Mouse (Mus musculus) liver, embryonic 15.5 days (tissue): ENCODE measurements at regions not wholly inside any gene's neighbourhood (a gene's known extent, or its start where the extent isn't known, plus 50 kb on each side); places are given as distances from the start of the nearest gene placed in this dataset.

Experiments
- ATAC-seq: fragments of 200-750 bp; cut with Nextera tagmentation; 2 replicates; pipeline ENCODE4 v1.8.0; 2017; ENCODE audit warnings: moderate number of reproducible peaks, mild to moderate bottlenecking, moderate library complexity; ENCODE audit not compliant: insufficient read depth
- H3K27ac ChIP-seq: fragments of 300-500 bp; sonication (generic); replicated peaks from 2 replicates; pipeline ENCODE4 v1.5.1; 2015; ENCODE audit warnings: mild to moderate bottlenecking, inconsistent platforms
- H3K27me3 ChIP-seq: fragments of 300-500 bp; sonication (generic); 2 replicates; pipeline ENCODE4 v1.6.1; 2015; ENCODE audit warnings: mild to moderate bottlenecking, inconsistent platforms
- H3K36me3 ChIP-seq: fragments of 300-500 bp; sonication (generic); replicated peaks from 2 replicates; pipeline ENCODE4 v1.6.1; 2015; ENCODE audit warnings: moderate library complexity, mild to moderate bottlenecking, inconsistent platforms
- H3K4me1 ChIP-seq: fragments of 300-500 bp; sonication (generic); replicated peaks from 2 replicates; pipeline ENCODE4 v1.6.1; 2015; ENCODE audit warnings: inconsistent platforms
- H3K4me2 ChIP-seq: fragments of 300-500 bp; sonication (generic); 2 replicates; pipeline ENCODE4 v1.6.1; 2015; ENCODE audit warnings: moderate library complexity, mild to moderate bottlenecking, inconsistent platforms
- H3K4me3 ChIP-seq: fragments of 300-500 bp; sonication (generic); replicated peaks from 2 replicates; pipeline ENCODE4 v1.5.1; 2015; ENCODE audit warnings: mild to moderate bottlenecking, inconsistent platforms
- H3K9ac ChIP-seq: fragments of 300-500 bp; sonication (generic); 2 replicates; pipeline ENCODE4 v1.6.1; 2015; ENCODE audit warnings: moderate library complexity, mild to moderate bottlenecking, inconsistent platforms
- H3K9me3 ChIP-seq: fragments of 300-500 bp; sonication (generic); replicated peaks from 2 replicates; pipeline ENCODE4 v1.6.1; 2016; ENCODE audit warnings: inconsistent platforms
- WGBS: fragments of 180-500 bp; shearing (Covaris S2); methylation state at CpG from one replicate; pipeline ENCODE4 v1.1.7; 2015; ENCODE audit warnings: mixed read lengths; ENCODE audit not compliant: insufficient replicate concordance; 5-methylcytosine and 5-hydroxymethylcytosine counted together

- H3K27ac ChIP-seq: no peak overlapping the region
- no peaks in the 10 kb centered on the region for H3K9me3 ChIP-seq
- 79% methylated on average over 22 of the region's 22 CpGs for WGBS
These were observed 188.7 kb downstream of the Ifng start for GRCm38 (mm10) chr10:118629360-118630040.

DNA sequence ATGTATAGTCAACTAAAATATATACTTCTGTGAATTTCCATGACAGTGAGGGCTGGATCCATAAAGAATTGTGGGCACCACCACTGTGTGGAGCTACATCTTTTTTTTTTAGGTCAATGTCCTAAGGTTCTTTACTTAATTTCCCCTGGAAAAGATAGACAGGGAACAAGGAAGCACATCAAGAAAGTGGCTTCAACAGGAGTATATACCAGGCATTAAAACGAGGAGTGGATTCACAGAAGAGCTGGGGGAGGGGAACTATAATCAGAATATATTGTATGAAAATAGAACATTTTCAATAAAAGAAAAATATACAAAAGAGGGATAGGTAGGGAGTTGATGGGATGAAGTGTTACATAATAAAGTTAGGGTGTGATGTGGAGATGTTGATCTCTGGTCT is 190.9 kb downstream of the Ifng start:
- Histone ChIP-seq H3K27ac (no peak overlapping the region), H3K4me3 (no peak overlapping the region), H3K9me3 (no peaks in the 10 kb centered on the region), H3K9ac (no peak overlapping the region), H3K36me3 (no peaks in the 10 kb centered on the region), H3K4me2 (no peak overlapping the region), H3K27me3 (no peaks in the 10 kb centered on the region), H3K4me1 (peaks cover 19% of the 10 kb centered on the region)
- no peak for ATAC-seq
- 60% methylated on average over 1 of the region's 1 CpGs for WGBS

More at GRCm38 (mm10) chr10:118629360-118630040, 188.7 kb downstream of the Ifng start:
- no peak overlapping the region for H3K9ac ChIP-seq
- no peak overlapping the region for H3K4me3 ChIP-seq
- H3K27me3 ChIP-seq: no peaks in the 10 kb centered on the region
- H3K4me2 ChIP-seq: no peak overlapping the region
- no peaks in the 10 kb centered on the region for H3K36me3 ChIP-seq
- ATAC-seq: no peak
- H3K4me1 ChIP-seq: peaks cover 19% of the 10 kb centered on the region

DNA sequence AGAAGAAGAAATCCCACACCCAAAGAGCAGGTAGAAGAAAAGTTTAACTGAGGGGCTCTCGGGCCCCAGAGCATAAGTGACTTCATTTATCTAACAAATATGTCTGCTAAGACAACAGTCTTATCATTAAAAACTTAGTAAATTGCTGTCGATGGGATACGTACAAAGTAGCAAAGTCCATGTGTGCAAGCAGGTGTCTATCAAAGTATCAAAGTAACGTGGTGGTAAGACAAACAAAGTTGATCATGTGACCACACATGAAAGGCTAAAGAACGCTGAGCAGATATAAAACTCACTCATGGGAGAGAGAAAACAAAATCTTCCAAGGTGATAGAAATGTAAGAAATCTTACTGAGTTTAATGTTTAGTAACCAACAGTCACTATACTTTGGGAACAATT is 191.3 kb downstream of the Ifng start:
- no peak overlapping the region for H3K9ac ChIP-seq
- no peak for ATAC-seq
- H3K4me2 ChIP-seq: no peak overlapping the region
- 19% methylated on average over 5 of the region's 5 CpGs for WGBS
- no peaks in the 10 kb centered on the region for H3K27me3 ChIP-seq
- no peaks in the 10 kb centered on the region for H3K9me3 ChIP-seq
- no peak overlapping the region for H3K27ac ChIP-seq
- H3K36me3 ChIP-seq: no peaks in the 10 kb centered on the region
- no peak overlapping the region for H3K4me3 ChIP-seq
- H3K4me1 ChIP-seq: peaks cover 19% of the 10 kb centered on the region

DNA sequence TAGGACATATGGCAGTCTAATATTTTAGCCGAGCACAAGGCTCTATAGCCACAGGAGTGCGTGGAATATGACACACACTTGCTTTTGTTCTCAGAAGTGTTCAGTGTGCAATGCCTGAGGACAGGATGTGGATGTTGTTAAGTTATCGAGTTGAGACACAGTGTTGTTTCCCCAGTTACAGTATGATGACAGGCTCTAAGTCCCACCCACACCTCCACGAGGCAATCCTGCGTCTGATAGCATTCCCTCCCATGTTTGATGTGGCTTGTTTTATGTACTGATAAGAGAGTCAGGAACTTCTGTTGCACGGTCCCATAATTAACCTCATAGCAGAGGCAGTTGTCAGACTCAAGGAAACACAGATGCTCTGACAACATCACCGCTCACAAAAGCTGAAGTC is 192.6 kb downstream of the Ifng start:
- 12% methylated on average over 7 of the region's 7 CpGs for WGBS
- peak; percentile 98 for ATAC-seq
- H3K4me2 ChIP-seq: peak overlapping the region; percentile 39

DNA sequence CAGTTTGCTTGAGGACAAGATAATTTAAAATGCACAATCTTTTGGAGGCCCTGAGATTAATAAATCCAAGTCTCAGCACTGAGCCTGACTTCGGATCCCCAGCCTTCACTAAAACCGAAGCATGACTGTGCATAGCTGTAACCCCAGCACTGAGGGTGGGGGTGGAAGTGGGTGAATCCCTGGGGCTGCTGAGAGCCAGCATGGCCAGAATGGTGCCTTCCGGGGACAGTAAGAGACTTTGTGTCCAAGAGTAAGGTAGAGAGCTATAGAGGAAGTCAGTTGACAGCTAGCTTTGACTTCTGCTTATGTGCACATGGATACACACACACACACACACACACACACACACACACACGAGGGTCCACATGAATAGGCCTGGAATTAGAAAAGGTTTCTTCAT is 198.3 kb downstream of the Ifng start:
- Histone ChIP-seq H3K27me3 (no peaks in the 10 kb centered on the region), H3K4me3 (no peak overlapping the region), H3K4me2 (no peak overlapping the region), H3K36me3 (no peaks in the 10 kb centered on the region), H3K4me1 (peaks cover 20% of the 10 kb centered on the region), H3K27ac (no peak overlapping the region), H3K9me3 (no peaks in the 10 kb centered on the region), H3K9ac (no peak overlapping the region)
- no peak for ATAC-seq
- WGBS: 39% methylated on average over 4 of the region's 4 CpGs

More for the DNA sequence above, 192.6 kb downstream of the Ifng start:
- H3K36me3 ChIP-seq: no peaks in the 10 kb centered on the region
- peak overlapping the region; percentile 72 for H3K27ac ChIP-seq
- no peaks in the 10 kb centered on the region for H3K9me3 ChIP-seq
- peaks cover 19% of the 10 kb centered on the region for H3K4me1 ChIP-seq
- no peak overlapping the region for H3K4me3 ChIP-seq
- no peaks in the 10 kb centered on the region for H3K27me3 ChIP-seq
- H3K9ac ChIP-seq: no peak overlapping the region

GRCm38 (mm10) chr10:118640121-118640809 is 199.4 kb downstream of the Ifng start:
- Histone ChIP-seq H3K36me3 (no peaks in the 10 kb centered on the region), H3K9me3 (no peaks in the 10 kb centered on the region), H3K27me3 (no peaks in the 10 kb centered on the region), H3K4me2 (no peak overlapping the region), H3K4me3 (no peak overlapping the region), H3K9ac (no peak overlapping the region), H3K27ac (no peak overlapping the region), H3K4me1 (peaks cover 17% of the 10 kb centered on the region)
- WGBS: 58% methylated on average over 7 of the region's 7 CpGs
- ATAC-seq: no peak

DNA sequence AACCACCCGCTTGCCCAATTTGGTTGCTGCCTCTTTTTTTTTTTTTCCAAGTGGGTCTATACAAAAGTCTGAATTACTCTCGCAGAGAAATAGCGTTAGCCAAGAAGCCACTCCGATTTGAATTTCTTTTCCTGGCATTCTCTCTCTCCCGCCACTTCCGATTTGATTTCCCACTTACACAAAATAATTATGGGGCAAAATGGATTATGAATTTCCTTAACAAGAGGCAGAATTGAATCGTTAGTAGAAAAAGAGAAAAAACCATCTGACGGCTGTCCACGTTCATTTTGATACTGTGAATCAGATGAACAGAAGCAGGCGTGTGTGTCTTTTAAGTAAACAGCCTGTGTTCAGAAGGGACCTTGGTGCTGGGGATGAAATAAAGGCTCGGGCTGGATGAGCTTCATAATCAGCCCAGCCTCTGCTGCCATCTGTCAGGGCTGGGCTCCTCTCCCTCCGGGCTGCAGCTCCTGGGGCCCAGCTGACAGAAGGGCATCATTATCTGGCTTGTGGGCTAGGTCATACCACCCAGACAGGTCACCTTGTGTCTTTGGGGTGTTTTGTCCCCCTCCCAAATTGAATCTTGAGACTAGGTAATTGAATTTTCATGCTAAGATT is 200.1 kb downstream of the Ifng start:
- no peaks in the 10 kb centered on the region for H3K9me3 ChIP-seq
- peaks cover 17% of the 10 kb centered on the region for H3K4me1 ChIP-seq
- ATAC-seq: peak; percentile 82
- H3K9ac ChIP-seq: no peak overlapping the region
- H3K27me3 ChIP-seq: no peaks in the 10 kb centered on the region
- H3K36me3 ChIP-seq: no peaks in the 10 kb centered on the region
- H3K4me2 ChIP-seq: no peak overlapping the region; the same call in 1 of the 2 replicates
- WGBS: 58% methylated on average over 12 of the region's 12 CpGs
- H3K27ac ChIP-seq: no peak overlapping the region
- H3K4me3 ChIP-seq: no peak overlapping the region

DNA sequence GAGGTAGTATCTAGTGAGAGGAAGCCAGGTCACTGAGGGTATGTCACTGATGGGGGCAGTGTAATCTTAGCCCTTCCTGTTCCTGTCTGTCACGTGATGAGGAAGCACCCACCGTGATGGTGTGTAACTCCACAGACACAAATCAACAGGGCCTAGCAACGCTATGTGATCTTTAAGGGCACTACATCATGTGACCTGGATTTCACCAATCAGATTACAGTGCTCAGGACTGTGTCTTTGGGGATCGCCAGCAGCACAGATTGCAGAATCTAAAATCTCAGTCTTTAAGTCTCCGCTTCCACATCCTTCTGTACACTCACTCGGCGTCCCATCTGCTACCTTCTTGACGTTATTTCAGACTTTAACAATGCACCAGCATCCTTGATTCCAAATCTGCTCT is 202.8 kb downstream of the Ifng start:
- H3K36me3 ChIP-seq: no peaks in the 10 kb centered on the region
- H3K4me3 ChIP-seq: no peak overlapping the region
- no peak overlapping the region for H3K9ac ChIP-seq
- no peak overlapping the region for H3K4me2 ChIP-seq
- ATAC-seq: no peak
- no peaks in the 10 kb centered on the region for H3K9me3 ChIP-seq
- peaks cover 17% of the 10 kb centered on the region for H3K4me1 ChIP-seq
- 53% methylated on average over 8 of the region's 8 CpGs for WGBS
- H3K27me3 ChIP-seq: no peaks in the 10 kb centered on the region
- no peak overlapping the region for H3K27ac ChIP-seq

GRCm38 (mm10) chr10:118648111-118648510 is 207.3 kb downstream of the Ifng start:
- 65% methylated on average over 2 of the region's 2 CpGs for WGBS
- no peak for ATAC-seq
- H3K36me3 ChIP-seq: no peaks in the 10 kb centered on the region

GRCm38 (mm10) chr10:118656561-118656960 is 213.4 kb downstream of the Dyrk2 start:
- H3K4me2 ChIP-seq: no peak overlapping the region
- H3K27ac ChIP-seq: no peak overlapping the region
- H3K27me3 ChIP-seq: no peaks in the 10 kb centered on the region
- H3K9ac ChIP-seq: no peak overlapping the region
- no peak overlapping the region for H3K4me3 ChIP-seq
- ATAC-seq: no peak
- 55% methylated on average over 5 of the region's 5 CpGs for WGBS
- H3K4me1 ChIP-seq: no peaks in the 10 kb centered on the region
- H3K9me3 ChIP-seq: no peaks in the 10 kb centered on the region
- no peaks in the 10 kb centered on the region for H3K36me3 ChIP-seq

More at GRCm38 (mm10) chr10:118648111-118648510, 207.3 kb downstream of the Ifng start:
- Histone ChIP-seq H3K9ac (no peak overlapping the region), H3K9me3 (no peaks in the 10 kb centered on the region), H3K4me2 (no peak overlapping the region), H3K4me1 (no peaks in the 10 kb centered on the region), H3K4me3 (no peak overlapping the region), H3K27me3 (no peaks in the 10 kb centered on the region), H3K27ac (no peak overlapping the region)

DNA sequence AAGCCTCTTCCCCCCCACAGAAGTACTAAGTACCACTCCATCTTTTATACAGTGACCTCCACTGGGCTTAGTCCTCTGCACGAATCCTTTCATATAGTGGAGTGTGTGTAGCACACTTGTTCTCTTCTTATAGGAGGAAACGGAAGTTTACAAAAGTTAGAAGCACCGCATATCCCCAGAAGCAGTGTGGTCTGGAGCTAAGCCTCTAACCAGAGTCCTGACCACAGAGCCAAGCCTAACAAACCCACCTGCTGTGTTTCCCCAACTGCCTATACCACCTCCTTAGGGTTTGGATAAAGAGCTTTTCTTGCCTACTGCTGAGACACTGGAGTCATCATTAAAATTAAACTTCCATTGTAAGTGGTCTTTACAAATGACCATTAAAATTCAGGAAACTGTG is 204.0 kb downstream of the Dyrk2 start:
- Histone ChIP-seq H3K4me3 (no peak overlapping the region), H3K36me3 (no peaks in the 10 kb centered on the region), H3K4me2 (no peak overlapping the region), H3K4me1 (no peaks in the 10 kb centered on the region), H3K27ac (no peak overlapping the region), H3K9ac (no peak overlapping the region), H3K9me3 (no peaks in the 10 kb centered on the region), H3K27me3 (no peaks in the 10 kb centered on the region)
- 11% methylated on average over 3 of the region's 3 CpGs for WGBS
- ATAC-seq: no peak
